Mouse (Mus musculus): ENCODE results near the gene Naa80.

Naa80 gene

DNA sequence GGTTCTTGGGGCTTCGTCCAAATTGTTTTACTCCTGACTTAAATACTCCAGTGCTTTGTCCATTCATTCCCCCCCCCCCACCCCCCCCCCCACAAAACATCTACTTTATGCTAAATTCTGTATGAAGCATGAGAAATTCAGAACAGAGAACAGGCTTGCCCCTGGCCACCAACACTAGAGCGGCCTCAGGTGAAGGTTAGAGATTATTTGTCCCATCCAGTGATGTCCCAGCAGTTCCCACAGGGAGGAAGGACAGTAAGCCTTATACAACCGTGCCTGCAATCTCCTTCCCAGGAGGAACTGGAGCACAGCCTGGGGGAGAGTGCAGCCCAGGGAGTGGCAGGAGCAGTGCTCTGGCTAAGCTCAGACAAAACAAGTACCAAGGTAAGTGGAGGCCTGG is at the start of gene Naa80:
Naa80 (plus strand) TSS at position 301 of the 400 bp plus-strand sequence.
- DNase-seq: no peak

DNA sequence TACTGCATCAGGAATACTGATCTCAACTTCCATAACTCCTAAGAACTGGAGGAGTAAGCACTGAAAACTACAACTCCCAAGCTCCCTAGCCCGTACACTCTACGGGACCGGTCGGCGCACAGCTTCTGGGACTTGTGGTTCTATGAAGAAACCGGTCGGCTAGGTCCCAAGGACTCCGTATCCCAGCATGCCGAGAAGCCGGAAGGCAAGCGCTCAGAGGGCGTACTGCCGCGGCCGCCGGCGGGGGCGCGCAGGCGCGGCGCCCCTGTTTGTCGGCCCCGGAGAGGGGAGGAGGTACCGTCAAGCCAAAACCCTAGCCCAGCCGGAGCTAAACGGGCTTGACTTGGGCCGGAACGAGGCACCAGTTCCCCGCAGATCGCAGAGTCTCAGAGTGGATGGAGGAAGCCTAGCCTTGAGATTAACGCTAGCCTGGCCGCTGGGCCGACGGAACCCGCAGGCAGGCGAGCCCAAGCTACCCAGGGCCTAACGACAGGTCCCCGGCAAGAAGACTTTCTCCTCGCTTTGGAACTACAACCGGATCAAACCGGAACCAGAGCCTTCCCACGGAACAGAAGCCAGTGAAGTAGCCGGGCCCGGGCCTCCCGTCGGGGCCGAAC is 44.8 kb upstream of the Naa80 start, which contains the start of gene Tmem115:
Tmem115 (plus strand) TSS at position 155 of the 617 bp plus-strand sequence.
- DNase-seq: peak; percentile 89 to 95

DNA sequence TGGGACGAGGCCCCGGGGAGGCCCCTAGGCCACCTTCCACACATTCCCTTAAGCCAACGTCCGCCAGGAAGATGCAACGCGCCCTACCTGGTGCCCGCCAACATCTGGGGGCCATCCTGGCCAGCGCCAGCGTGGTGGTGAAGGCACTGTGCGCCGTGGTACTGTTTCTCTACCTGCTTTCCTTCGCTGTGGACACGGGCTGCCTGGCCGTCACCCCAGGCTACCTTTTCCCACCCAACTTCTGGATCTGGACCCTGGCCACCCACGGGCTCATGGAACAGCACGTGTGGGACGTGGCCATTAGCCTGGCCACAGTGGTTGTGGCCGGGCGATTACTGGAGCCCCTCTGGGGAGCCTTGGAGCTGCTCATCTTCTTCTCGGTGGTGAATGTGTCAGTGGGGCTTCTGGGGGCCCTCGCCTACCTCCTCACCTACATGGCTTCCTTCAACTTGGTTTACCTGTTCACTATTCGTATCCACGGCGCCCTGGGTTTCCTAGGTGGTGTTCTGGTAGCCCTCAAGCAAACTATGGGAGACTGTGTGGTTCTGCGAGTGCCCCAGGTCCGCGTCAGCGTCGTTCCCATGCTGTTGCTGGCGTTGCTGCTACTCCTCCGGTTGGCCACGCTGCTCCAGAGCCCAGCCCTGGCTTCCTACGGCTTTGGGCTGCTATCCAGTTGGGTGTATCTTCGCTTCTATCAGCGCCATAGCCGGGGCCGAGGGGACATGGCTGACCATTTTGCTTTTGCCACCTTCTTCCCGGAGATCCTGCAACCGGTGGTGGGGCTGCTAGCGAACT is 44.1 kb upstream of the Naa80 start:
- peak; percentile 56 to 63 for DNase-seq

DNA sequence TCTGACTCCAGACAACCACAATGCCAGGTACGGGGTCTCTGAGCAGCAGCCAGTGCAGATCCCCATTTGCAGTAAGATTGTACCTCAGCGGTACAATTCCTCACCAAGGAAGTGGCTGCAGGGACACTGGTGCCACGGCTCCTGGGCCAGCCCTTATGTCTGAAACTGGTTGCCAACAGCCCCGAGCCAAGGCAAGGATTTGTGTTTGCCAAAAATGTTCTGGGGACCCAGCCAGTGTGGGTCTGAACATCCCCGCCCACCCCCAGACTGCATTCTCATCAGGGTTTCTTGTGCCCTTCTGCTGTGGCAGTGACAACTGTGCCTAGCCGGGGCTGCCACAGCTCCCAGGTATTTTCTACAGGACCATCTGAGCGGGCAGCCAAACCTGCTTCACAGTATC is 40.5 kb upstream of the Naa80 start:
- no peak for DNase-seq

DNA sequence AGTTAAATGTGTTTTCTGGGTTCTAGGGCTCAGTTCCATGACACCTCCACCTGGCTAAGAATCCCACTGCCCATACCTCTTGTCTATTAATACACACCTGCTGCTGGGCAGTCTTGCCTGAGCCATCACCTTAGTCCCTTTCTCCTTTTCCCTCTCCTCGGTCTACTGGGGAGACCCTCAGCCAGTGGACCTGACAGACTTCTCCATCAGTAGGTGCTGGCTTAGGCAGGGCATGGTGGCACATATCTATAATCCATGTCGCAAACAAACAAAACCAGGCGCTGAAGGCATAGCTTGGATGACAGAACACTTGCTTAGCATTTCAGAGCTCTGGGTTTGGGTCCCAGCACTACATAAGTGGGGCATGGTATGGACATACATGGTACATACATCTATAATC is 40.0 kb upstream of the Naa80 start:
- no peak for DNase-seq

DNA sequence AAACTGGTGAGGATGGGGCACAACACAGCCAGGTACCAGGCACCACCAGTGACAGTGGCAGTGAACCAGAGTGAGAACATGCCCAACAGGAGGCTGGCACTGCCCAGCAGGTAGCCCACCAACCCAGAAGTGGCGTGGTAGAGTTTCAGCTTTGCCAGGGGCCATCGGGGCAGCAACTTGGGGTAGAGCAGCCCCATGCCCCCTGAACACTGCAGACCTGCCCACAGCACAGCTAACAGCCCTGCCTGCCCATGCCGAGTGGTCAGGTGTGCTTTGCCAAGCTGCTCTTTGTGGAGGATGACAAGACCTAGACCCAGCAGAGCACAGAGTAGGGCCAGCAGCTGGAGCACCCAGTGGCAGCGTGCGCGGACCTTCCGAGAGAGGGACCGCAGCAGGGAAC is 38.7 kb upstream of the Naa80 start:
- DNase-seq: no peak

DNA sequence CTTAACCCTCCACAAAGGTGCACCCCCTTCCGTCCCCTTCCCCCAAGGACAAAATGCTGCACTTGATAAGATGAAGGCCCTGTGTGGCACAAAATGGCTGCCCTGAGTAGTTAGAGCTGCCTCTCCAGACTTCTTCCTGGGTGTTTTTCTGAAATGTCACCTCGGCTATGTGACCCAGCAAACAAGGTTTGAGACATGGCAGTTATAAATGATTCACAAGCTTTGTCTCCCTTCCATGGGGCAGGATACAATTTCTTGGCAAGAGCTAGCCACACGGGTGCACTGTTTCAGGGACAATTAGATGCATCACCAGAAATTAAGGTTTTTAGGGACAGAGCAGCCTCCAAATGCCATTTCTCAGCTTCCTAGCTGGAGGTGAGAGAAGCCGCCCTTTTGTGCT is 38.3 kb upstream of the Naa80 start:
- DNase-seq: no peak

DNA sequence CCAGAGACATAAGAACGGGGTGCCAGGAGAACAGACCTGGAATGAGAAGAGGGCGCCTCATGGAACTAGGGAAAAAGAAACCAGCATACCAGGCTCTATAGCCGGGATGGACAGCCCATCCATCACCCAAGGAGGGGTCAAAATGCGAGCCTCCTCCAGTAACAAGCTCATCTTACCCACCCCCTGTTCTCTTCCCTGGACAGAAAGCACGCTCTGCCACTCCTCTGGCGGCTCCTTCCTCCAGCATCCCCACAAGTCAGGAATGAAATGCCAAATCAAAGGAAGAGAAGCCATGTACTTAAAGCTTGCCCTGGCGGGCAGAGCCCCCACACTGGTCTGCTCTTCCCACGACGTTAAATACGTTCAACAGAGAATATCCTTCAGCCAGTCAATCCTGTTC is 37.7 kb upstream of the Naa80 start:
- no peak for DNase-seq

DNA sequence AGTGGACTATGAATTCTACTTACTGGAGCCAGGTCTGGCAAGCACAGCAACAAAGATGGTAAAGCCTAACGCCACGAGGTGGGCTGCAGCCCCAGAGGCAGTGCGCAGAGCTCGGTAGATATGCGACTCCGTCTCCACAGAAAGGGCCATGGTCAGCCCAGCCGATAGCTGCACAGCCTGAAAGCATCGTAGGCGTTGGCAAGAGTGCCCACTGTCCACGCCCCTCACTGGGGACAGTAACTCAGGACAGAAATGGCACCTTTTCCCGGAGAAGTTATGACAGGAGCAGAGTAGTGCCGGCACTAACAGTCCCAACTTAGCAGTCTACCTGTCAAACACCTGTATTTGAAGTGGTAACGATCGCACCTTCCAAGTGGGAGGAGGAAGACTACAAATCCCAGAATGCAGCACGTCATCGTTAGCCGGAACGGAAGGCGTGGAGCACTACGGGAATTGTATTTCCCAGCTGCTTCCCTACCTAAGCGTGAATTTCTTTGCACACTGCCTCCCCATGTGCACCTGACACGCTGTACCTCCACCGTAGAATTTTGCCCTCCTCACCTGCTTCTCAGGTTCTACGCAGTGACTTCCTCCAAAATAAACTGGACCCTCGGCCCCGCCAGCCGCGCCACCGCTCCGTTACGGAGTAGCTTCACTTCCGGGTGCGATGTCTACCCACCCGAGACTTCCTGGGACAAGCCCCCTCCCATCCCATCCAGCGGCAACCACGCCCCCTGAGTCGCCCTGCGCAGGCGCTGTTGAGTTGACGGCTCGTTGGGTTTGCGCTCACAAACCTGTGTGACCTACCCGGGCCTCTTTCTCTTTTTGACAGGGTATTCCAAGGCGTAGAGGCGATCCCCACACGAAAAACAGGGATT is 37.0 kb upstream of the Naa80 start, which contains the start of the genes Cyb561d2 and Nprl2:
Cyb561d2 (minus strand) TSS at position 720 of the 878 bp plus-strand sequence.
Nprl2 (plus strand) TSS at position 753 of the 878 bp plus-strand sequence.
- DNase-seq: peak; percentile 95 to 97

DNA sequence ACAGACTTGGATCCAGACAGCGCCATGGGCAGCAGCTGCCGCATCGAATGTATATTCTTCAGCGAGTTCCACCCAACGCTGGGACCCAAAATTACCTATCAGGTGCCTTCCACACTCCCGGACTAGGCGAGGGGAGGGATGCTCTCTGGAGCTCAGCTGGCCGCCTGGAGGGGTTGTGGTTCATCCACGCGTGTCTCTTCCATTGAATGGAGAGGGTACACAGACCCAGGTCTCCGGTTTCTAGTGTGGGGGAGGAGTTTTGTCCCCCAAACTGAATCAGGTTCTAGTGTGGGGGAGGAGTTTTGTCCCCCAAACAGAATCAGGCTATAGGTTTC is 36.4 kb upstream of the Naa80 start:
- no peak for DNase-seq

DNA sequence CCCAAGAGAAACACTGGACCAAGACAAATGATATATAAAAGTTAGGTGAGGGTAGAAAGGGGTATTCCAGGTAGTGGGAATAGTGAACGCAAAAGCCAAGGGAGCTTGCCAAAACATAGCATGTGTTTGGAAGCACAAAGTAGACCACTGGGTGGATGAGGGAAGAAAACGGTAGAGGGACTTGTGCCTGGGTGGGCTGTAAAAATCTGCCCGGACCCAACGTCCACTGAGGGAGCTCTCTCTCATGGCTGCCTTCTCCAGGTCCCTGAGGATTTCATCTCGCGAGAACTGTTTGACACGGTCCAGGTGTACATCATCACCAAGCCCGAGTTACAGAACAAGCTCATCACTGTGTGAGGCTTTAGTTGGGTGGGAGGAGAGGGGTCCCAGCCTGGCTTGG is 36.0 kb upstream of the Naa80 start:
- DNase-seq: peak; percentile 41 to 57

DNA sequence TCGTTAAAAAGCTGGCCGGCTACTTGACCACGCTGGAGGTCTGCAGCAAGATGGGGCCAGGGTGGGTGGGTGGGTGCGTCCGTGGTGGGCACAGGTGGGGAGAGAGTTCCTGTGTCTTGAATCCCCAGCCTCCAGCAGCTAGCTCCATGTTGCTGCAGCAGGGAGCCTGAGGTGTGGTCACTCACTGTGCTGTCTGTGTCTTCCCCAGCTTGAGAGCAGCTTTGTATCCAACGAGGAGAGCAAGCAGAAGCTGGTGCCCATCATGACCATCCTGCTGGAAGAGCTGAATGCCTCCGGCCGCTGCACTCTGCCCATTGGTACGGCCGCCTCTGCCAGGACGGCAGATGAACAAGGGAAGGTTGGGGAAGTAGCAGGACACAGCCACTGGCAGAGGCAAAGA is 35.4 kb upstream of the Naa80 start:
- DNase-seq: no peak

DNA sequence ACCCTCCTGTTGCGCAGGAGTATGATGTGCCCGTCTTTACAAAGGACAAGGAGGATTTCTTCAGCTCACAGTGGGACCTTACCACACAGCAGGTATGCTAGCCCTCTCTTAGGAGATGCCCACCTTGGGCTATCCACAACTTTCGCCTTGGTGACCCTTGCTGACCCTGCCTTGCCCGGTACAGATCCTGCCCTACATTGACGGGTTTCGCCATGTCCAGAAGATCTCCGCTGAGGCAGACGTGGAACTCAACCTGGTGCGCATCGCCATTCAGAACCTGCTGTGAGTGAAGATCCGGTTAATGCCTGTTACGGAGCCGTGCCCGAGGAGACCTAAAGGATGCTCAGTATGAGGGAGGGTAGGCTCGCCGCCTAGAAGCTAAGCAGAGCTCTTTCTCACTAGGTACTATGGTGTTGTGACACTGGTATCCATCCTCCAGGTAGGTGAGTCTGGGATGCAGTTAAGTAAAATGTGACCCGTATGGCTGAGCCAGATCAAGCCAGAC is 34.4 kb upstream of the Naa80 start:
- no peak for DNase-seq

DNA sequence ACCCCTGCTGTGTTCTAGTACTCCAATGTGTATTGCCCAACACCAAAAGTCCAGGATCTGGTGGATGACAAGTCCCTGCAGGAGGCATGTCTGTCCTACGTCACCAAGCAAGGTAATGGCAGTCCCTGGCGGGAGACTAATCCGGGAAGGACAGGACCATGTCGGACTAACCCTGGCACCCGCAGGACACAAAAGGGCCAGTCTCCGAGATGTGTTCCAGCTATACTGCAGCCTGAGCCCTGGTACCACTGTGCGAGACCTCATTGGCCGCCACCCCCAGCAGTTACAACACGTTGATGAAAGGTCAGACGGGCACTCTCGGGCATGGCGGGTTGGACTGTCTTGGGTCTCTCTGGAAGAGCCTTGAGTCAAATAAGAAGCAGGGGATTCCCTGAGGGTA is 34.0 kb upstream of the Naa80 start:
- no peak for DNase-seq

DNA sequence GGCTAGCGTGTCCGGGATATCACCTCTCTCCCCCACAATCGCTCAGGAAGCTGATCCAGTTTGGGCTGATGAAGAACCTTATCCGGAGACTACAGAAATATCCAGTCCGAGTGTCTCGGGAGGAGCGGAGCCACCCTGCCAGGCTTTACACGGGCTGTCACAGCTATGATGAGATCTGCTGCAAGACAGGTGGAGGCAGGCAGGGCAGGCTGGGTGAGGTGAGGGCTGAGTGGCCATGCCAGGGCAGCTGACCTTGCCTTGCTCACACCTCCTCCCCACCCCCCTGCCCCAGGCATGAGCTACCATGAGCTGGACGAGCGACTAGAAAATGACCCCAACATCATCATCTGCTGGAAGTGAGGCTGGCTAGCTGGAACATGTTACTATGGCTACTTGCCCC is 33.5 kb upstream of the Naa80 start:
- DNase-seq: no peak

DNA sequence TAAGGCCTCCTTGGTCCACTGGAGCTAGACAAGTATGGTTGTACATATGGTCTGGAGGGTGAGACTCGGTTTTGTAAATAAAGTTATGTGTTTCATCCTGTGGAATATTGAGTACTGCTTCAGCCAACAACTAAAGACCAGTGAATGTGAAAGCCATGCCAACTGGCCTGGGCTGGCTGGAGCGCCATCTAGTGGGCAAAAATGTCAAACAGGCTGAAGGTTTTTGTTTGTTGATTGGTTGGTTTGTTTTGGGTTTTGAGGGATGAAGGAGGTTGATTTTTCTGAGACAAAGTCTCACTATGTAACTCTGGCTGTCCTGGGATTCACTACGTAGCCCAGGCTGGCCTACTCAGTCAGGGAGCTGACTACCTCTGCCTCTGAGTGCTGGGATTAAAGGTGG is 33.1 kb upstream of the Naa80 start:
- peak; percentile 88 to 89 for DNase-seq

DNA sequence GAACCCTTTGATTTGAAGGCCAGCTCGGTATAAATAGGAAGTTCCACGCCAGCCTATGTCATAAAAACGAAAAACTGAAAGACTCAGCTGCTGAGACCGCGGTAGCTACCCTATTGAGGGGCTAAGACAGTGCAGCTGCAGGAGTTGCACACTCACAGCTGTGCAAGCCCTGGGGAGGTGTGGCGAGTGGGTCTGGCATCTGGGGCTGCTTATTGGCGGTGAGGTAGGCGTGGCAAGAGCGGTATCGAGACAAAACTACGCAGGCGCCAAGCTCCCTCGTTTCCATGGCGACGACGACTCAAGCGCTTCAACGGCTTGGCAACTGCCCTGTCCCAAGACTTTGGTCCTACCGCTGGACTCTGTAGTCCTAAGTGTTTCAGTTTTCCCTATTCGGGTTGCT is 31.7 kb upstream of the Naa80 start, which contains the start of gene Zmynd10:
Zmynd10 (plus strand) TSS at position 273 of the 400 bp plus-strand sequence.
- peak; percentile 95 to 97 for DNase-seq

DNA sequence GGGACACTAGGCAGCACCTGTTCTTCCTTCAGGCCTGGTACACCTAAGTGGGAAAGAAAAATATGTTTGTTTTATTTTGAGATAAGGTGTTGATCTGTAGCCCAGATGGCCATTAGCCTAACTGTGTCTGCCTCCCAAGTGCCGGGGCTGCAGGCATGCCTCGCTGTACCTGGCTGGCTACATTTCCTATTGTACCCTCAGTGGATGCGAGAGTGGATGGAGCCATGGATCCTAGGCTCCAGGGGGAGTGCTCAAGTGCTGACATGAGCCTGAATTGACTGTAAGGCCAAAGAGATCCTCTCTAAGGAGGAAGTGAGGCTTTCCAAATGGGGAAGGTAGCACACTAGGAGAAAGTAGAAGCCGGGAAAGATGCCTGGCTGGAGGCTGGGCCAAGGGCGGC is 30.7 kb upstream of the Naa80 start:
- DNase-seq: no peak

DNA sequence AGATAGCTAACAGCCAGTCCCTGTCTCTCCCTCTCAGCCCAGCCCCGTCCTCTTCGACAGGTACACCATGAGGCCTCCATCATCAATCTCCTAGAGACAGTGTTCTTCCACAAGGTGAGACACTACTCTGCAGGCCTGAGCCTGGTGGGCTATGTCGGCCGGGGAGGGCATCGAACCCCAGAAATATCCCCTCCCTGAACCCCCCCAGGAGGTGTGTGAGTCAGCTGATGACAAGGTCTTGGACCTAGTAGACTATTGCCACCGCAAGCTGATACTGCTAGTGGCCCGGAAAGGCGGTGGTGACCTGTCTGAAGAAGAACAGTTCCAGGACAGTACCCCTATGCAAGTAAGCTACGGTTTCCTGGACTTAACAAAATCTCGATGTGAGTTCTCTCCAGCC is 29.9 kb upstream of the Naa80 start:
- DNase-seq: no peak

DNA sequence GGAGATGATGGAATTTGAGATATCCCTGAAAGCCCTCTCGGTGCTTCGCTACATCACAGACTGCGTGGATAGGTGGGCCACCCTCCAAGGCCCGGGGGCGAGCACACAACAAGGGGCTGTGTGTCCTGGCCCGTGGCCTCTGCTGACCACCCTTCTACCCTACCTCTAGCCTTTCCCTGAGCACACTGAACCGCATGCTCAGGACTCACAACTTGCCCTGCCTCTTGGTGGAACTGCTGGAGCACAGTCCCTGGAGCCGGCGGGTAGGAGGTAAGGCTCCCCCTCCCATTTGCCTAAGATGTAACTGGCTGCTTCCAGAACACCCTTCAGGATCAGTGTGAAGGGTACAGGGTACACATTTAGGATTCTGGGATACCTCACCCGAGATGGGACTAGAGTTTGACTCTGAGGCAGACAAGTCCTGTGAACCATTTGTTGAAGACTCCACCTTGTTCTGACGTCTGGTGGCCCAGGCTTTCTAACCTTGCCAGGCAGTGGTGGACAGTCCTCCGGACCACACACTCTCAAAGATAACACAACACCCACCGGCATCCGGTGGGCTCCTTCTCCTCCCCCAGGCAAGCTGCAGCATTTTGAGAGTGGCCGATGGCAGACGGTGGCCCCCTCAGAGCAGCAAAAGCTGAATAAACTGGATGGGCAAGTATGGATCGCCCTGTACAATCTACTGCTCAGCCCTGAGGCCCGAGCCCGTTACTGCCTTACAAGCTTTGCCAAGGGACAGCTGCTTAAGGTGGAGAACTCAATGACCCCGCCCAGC is 29.2 kb upstream of the Naa80 start:
- no peak for DNase-seq

DNA sequence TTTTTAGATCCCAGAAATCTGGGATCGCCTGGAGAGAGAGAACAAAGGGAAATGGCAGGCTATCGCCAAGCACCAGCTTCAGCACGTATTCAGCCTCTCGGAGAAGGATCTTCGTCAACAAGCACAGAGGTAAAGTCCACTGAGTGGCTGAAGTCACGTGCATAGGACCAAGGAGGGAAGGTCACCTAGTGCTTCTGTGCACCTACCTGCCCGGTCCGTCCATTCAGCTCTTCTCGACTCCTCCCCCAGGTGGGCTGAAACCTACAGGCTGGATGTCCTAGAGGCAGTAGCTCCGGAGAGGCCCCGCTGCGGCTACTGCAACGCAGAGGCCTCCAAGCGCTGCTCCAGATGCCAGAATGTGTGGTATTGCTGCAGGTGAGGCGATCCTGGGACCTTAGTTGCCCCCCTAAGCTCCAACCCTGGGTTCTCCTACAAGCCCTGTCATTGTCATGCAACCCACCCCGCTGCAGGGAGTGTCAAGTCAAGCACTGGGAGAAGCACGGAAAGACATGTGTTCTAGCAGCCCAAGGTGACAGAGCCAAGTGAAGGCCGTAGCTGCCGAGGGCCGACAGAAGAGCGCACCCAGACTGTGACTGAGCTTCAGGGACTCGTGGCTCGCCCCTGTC is 28.1 kb upstream of the Naa80 start:
- DNase-seq: peak; percentile 46 to 70

All from kidney, postnatal 4 days (tissue).